Mouse (Mus musculus) ovary, postnatal 14 days (tissue): ENCODE data around the gene Acbd3.

Source experiments
- DNase-seq: peaks from one replicate; pipeline ENCODE4 v3.0.0; 2022; ENCODE audit warnings: low spot score

Gene Acbd3

DNA sequence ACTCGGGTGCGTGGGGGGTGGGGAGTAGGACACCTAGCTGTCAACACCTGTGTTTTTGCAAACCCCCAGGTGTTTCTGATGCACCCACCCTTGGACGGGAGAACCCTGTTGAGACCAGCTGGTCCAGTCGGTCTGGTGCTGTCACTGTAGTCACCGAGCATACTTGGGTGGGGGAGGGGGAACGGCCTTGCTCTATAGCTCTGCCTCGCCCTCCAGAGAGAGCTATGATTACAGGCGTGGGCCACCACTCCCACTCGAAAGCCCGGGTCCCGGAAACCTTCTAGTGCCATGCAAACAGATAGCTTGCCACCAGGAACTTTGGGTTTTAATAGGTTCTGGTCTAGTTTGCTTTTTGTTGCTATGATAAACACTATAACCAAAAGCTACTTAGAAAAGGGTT lies 36.3 kb downstream of the Acbd3 start:
- DNase-seq, result no peak

DNA sequence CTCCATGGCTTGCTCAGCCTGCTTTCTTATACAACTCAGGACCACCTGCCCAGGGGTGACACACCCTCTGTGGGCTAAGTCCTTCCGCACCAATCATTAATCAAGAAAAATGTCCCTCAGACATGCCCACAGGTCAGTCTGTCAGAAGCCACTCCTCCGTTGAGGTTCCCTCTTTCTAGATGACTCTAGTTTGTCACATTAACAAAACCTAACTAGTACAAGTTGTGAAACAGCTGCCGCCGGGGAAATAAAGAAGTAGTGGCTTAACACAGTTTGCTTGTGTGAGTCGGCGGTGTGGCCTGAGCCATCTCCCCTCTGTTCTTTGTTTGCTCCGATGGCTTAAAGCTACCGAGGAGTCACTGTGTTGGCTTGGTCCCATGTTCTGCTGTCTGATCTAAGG lies 36.8 kb downstream of the Acbd3 start:
- no peak for DNase-seq

DNA sequence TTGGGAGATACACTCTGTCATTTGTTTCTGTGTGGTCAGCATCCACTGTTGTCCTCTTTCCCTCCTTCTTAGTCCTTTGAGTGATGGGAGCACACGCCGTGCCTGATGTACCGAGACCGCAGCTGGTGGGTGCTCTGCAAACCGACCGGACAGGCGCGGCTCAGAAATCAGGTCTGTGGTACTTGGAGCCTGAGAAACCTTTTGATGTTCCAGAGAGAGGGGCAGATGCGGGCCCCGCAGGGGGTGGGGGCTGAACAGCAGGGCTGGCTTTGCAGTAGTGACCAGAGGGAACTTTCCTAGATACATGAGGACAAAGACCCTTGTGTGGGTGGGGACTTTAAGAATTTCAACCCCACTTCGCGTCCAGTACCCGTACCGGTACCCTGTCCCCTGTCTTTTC lies 37.5 kb downstream of the Acbd3 start:
- no peak for DNase-seq

DNA sequence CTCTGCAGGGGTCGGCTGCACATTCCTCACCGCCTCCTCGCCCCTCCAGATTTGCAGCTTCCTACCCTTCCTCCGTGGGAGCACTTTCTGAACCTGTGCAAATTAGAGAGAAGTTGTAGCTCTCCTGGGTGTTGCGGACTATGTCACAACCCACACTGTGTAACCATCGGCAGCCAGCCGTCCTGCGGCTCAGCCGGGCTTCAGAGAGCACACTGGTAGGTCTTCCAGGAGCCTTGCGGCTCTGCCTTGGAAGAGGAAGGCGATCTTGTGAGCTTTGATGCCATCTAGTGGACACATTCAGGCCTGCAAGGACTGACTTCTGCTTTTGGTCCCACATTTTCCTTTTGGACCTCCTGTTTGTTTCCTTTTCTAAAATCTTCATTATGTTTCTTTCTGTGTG lies 38.0 kb downstream of the Acbd3 start:
- peak; percentile 79 for DNase-seq

DNA sequence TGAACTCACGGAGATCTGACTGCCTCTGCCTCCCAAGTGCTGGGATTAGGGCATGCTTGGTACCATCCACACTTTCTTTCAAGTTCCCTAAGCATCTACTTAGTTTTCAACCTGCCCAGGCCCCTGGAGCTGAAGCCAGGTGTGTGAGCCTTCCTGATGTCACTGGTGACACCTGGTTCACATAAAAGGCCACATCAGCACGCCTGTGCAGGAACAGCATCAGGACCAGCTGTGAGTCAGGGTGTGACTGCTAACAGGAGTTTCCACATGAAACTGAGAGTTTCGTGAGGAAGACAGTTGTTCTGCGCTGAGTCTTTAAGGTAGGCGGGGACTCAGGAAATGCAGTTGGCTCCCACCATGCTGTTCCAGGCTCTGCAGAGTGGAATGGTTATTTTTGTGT lies 39.5 kb downstream of the Acbd3 start:
- no peak for DNase-seq

DNA sequence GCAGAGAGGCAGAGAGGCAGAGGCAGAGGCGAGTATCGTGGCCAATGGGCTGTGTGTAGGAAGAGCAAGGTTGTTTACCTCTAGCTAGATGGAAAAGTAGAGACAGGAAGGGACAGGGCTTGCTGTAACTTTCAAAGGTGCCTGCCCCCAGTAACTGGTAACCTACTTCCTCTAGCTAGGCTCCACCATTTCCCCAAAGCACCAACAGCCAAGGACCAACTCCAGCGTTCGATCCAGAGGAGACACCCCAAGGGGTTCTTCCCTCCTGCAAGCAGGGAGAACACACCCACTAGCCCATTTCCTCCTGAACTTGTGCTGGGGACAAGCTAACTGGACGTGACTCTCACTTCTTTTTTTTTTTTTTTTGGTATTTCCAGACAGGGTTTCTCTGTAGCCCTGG lies 40.7 kb downstream of the Acbd3 start:
- DNase-seq, result no peak

DNA sequence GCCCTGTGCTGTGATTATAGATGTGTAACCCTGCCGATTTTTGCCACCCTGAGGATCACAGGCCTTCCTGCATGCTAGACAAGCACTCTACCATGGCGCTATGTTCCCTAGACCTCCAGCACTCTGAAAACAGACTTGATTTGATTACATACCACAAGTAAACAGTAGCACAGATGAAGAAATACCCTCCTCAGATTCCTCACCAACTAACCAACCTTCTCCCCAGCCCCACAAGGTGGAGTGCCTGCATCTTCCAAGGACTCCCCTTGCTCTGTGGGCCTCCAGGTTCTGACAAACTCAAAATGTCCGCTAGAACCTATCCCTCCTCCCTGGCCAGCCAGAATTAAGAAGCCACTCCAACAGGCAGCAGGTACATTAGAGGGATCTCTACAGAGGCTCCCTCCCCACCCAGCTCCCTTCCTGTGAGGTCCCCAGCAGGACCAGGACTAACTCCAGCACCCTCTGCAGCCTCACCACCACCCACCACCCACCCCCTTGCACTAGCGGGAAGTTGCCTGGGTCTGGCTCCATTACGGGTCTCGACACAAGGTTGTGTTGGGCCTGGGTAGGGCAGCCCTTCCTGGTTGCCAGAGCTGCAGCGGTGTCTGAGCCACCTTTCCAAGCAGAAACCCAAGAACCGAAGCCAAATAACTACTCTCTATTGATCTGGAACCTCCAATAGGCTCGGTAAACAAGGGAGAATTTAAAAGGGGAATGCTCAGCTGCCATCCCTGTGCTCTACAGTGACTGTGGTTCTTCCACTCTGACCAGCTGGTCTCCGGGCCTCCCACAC lies 41.9 kb downstream of the Acbd3 start:
- DNase-seq, result no peak

DNA sequence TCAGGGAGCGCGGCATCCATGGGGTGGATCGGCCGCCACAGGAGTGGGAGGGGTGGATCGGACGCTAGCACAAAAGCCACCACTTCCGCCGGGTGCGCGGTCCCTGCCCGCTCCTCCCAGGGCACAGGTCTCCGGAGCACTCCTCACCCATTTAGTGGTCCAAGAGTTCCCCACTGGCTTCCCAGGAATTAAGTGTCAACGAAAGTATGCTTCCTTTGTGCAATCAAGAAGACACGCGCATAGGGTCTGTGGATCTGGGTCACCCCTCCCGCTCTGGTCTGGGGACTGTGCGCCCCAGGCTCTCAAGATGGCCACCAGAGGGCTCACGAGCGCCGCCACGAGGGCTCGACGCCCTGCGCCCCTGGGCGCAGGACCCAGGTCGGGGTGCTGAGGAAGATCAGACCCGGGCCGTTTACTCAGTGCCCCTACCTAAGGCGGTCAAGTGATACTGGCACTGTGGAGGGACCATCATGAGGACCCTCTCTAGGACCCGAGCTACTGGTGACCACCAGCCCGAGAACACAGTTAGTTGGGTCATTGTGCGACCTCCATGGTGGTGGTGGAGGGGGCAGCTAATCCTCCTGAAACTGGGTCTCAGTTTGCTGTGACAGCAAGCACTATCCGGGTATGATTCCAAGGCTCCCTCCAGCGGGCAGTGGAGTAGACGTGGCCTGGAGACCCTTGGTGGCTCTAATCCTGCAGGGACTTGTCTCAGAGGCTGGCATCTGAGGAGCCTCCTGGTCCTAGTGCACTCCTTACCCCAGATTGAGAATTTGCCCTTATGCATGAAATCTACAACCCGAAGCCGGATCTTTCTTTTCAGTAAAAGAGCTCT lies 42.7 kb downstream of the Acbd3 start:
- peak; percentile 67 for DNase-seq

DNA sequence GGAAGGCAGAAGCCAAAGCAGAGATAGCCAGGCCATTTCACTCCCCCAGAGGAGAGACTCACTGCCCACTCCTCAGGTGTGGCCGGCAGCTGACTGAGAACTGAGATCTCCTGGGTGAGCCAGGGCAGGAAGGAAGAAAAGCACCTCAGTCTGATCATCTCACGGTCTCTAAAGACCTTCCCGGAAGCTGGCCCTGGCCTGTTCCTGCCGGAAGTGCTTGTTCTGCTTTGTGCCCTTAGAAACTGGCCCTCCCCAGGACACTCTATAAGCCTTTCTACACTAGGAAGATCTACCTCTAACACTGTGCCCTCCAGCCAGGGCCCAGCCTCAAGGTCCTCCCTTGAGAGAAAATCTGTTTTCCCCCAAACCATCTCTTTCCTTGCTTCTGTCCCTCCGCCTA lies 45.5 kb downstream of the Acbd3 start:
- no peak for DNase-seq

DNA sequence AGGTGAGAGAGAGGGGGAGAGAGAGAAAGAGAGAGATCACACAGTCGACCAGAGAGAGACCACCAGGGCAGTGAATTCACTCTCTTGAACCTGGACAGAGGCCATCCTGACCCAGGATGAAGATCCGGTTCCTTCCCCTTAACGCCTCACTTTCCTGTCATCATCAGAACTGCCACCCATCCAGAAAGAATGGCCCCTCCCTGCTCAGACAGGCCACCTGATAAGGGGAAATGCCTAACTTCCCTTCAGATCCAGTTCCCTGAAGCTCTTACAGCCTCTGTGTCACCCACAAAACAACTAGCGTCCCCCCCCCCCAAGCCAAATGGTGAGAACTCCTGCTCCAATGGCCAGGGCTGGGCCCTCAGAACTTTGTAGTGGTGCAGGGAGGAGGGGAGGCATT lies 45.9 kb downstream of the Acbd3 start:
- no peak for DNase-seq

DNA sequence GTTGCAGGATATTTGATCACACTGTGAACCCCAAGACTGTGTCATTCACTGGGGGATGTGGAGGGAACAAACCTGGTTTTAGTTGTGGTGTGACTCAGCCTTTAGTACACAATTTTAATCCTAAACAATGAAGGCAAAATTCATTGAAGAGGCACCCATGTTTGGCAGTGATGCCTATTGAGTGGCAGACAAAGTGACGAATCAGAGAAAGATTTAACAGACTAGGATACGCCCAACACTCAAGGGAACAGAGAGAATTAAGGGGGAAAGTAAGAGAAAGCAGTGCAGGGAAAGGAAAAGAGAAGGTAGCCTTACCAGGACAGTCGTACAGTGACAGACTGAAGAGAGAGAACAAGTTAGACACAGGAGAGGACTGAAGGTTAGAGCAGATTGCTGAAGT lies 46.4 kb downstream of the Acbd3 start:
- DNase-seq, result no peak

DNA sequence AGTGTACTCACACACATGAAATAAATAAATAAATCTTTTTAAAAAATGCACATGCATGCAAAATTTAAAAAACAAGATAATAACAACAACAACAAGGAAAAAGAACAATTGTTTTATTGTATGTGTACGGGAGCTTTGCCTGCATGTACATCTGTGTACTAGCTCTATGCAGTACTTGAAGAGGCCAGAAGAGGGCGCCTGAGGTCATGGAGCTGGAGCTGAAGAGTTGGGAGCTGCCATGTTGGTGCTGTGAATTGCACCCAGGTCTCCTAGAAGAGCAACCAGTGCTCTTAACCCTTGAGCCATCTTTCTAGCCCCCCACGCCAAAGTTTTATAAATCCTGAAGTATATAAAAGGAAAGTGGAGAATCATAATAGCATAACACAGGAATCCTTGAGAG lies 48.8 kb downstream of the Acbd3 start:
- no peak for DNase-seq

DNA sequence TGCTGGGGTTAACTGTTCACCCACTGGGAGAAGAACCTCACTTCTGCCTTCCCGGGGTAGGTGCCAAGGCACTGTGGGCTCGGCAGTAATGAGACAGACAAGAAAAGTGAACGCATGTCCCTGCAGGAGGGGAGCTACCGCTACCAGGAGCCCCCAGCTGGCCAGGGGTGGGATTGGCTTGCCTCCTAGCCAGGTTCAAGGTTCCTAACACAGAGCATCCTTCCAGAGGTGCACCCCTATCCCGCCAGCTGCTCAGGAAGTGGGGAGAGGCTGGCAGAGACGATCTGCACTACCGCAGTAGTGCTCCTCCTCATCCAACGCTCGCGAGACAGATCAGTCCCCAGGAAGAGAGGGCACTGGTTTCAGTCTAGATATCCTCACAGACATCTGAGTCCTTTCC lies 49.5 kb downstream of the Acbd3 start:
- DNase-seq, result no peak

DNA sequence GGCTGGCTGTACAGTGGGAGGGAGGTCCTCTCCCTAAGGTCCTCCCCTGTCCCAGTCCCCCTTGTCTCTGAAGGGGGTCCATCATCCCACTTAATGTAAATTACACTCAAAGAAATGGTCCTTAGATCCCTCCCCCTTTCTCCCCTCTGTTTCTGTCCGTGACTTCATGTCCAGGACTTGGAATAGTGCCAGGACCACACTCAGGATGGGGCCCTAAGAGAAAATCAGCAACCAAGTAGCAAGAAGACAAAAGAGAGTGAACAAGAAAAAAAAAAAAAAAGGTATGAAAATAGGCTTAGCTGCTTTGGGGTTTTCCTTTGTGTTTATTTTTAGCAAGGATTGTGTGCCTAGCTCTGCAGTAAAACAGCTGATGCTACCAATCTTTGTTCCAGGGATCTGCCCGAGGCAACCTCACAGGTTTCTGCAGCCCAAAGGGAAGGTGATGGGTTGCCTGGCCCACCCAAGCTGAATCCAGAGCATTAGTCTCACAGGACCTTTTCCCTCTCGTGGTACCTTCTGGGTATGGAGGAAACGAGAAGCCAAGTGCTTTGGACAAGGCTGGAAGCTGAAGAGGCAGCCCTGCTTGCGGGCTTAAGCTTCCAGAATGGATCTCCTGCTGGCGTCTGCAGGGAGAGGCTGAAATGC lies 50.1 kb downstream of the Acbd3 start:
- DNase-seq, result no peak

DNA sequence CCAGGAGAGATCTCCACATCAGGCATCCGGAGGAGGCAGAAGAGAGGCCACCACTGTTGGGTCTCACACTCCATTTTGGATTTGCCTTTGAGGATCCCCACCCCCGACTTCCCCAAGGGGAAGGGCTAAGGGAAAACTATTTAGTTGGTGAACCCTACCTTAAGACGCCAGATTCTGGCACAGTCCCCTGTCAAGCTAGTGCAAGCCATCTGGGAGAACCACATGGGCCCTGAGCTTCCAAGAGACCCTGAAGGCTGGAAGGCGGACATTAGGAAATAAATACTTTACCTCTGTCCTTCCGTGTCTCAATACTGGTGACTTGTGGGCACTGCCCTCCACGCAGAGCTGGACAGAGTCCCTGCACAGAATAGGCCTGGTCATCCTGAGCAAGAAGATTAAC lies 50.7 kb downstream of the Acbd3 start:
- no peak for DNase-seq

DNA sequence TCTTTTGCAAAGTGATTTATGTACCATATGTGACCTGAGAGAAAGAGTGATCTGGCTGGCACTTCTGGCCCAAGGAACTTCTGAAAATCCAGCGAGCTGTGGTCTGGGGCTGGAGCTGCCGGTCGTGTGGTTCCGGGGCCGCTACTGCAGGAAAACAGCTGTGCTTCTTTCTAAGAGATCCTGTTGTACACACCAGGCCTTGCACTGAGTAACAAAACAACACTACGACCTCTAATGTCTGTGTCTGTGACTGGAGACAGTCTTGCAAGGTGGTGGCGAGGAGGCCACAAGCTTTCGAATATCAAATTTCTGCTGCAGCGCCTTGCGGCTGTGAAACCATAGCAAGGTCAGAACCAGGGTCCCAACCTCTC lies 51.4 kb downstream of the Acbd3 start:
- DNase-seq, result no peak

DNA sequence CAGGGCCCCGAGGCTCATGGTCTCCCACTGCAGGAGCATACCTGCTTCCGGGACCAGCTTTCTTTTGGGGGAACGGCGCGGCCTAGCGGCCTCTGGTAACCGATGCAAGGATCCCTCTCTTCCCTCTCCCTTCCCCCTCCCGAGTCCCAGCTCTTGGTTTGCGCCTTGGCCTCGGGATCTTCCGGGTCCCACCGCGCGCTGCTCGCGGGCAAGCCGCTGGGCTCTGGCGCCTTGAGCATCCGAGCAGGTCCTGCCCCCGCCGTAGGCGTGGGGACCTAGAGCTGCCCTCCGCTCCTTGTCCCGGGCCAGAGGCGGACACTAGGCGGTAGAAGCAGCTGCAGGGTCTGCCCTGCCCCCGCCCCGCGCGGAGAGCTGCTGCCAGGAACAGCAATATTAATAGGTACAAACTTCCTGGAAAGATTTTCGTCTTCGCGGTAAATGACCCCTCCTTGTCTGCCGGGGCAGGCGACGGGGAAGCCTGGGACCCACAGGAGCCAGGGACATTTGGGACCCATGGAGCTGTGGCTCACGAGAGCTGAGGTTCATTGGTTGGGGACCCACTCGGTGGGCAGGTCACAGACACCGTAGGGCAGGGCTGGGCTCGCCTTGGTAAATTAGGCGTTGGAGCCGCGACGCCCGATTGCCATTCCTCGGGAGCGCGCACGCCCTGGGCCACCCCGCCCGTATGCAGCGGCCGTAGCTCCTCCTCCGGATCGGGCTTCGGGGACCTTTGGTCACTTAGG lies 52.0 kb downstream of the Acbd3 start:
- peak; percentile 76 for DNase-seq

DNA sequence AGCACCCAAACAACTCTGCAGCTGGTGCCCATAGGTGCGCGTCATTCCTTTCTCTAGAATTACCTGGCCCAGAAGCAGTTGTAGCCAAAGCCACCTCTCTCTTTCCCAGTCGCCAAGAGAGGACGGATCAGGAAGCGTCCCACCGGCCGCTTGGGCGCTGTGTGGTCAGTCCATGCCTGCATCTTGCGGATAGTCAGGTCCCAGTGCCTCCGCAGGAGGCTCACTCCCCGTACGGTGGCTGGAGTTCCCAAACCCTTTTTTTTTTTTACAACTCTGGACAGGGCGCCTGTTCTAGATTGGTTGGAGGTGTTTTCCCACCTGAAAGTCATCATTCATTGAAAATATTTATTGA lies 52.5 kb downstream of the Acbd3 start:
- DNase-seq, result no peak

DNA sequence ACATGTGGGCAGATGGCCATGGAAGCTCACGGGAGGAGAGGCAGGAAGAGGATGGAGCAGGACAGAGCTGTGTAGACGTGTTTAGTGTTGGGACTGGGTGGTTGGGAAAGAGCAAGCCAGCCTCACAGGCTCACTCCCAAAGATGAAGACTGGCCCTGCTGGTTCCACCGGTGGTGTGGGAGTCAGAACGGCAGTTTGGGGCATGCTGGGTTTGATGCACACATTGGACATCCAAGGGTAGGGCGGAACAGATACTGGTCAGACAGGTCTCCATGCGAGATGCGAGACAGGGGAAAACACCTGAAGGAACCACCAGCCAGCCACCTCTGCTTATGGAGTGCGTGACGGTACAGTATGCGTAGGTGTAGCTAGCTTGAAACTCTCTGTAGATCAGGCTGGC lies 53.1 kb downstream of the Acbd3 start:
- DNase-seq, result no peak

DNA sequence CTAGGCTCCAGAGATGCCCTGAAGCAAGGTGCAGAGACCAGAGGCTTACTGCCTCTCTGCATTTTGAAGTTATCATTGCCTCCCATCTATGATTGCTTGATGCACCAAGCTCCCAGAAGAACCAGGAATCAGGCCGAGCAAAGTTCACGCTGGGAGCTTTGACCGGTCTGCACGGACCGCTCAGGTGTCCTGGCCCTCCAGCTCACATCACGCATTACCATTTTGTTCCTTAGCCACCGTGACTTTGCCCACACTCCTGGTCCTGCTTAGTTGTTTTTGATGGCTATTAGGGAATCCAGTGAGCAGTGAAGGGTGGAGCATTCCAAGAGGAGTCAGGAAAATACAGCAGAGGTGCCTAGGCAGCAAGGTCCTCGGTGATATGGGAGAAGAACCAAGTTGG lies 54.4 kb downstream of the Acbd3 start:
- DNase-seq, result no peak

DNA sequence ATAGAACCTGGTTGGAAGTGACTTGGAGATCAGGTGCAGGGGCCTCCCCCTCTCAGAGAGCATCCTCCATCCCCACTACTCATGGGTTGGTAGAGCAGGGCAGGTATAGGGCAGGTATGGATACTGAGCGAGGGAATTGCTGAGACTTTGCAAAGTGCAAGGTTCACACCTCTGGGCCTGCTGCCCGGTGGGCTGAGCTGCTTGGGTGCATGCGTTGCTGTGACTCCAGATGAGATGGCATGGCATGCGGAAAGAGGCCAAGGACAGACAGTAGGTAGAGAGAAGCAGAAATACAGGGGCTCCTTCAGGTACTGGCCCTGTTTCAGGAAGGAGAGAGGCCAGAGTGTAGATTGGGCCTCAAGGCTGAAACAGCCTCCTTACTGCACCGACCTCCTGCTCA lies 55.4 kb downstream of the Acbd3 start:
- no peak for DNase-seq

DNA sequence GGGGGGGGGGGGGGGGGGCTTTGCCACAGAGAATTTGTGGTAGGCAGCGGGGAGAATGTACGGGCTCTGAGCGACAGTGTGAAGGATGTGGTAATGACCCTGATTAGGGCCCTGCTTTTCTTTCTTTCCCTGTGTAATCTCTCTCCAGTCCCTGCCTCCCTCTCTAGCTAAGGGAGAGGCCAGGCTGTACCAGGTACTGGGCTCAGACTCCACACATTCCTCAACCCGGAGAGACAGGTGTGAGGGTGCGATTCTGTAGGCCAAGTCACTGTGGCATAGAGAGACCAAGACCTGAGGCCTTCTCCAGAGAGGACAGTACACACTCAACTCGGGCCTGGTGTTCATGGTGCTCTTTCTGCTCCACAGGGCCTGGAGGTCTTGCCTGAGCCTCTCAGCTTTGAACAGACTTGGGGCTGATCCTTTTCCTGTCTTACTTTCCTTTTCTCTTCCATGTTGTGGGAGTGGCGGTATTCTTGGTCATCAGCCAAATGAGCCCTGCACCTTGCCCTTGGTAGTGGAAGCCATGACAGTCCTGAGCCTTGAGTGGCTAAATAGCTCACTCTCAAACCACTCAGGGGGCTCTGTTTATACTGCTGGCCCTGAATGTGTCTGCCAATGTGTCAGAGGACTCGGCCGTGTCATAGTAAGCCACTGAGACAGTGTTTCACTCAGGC lies 57.2 kb downstream of the Acbd3 start:
- DNase-seq, result no peak
